In genomic region chr6:99667290-99667689, GRCm38 (mm10) we compare ENCODE assay signal across 10 mouse cellular contexts. TPM values are rescaled to one million over a fixed set of nuclear protein-coding genes. Genes with fewer than 3 reads are reported as not detected.
DNase-seq lines count a peak whose midpoint lies in the region; ATAC-seq and TF ChIP-seq lines count a peak whose summit lies in the region.
"Had no signal": no experiment of that assay in that cellular context is flagged by ENCODE, and none has a peak within 500 bp of the region (broad histone marks: within the 10 kb centered on the region; RNA-seq: fewer than 3 reads in every experiment).

No protein-coding gene starts in this region.

- H3K4me2 ChIP-seq in forebrain, embryonic 14.5 days (ENCODE audit: low read length): peak overlapping the region; percentile 91
- H3K4me2 ChIP-seq in limb, embryonic 15.5 days: peak overlapping the region; percentile 93

- no peak for TF ChIP-seq POLR2A in small intestine, adult 2 months (IDR thresholded peaks at IDR 0.05; ENCODE audit: low read depth, low read length)

- peaks cover 34% of the 10 kb centered on the region for H3K4me1 ChIP-seq in forebrain, embryonic 14.5 days (ENCODE audit: control insufficient read depth, insufficient read depth, low read length)
- peaks cover 28% of the 10 kb centered on the region for H3K4me1 ChIP-seq in limb, embryonic 15.5 days
- peaks cover 10% of the 10 kb centered on the region; the same call in 1 of the 2 replicates for H3K4me1 ChIP-seq in small intestine, adult 2 months (ENCODE audit: control insufficient read depth, insufficient read depth, insufficient read length, low read length)

- intact Hi-C loops in left cerebral cortex, postnatal 4 days (cut with DNase I): no loop called here

- TF ChIP-seq CTCF in small intestine, adult 2 months (IDR thresholded peaks at IDR 0.05; ENCODE audit: extremely low read depth, insufficient read length, insufficient replicate concordance, low read depth, low read length): no peak

- no peaks in the 10 kb centered on the region for H3K36me3 ChIP-seq in forebrain, embryonic 14.5 days (ENCODE audit: control insufficient read depth, insufficient read depth, low read length)
- H3K36me3 ChIP-seq in limb, embryonic 15.5 days: no peaks in the 10 kb centered on the region
- H3K36me3 ChIP-seq in small intestine, adult 2 months (ENCODE audit: control insufficient read depth, insufficient read depth, low read length): no peaks in the 10 kb centered on the region

- H3K4me3 ChIP-seq in forebrain, embryonic 14.5 days (ENCODE audit: low read depth, low read length): peak overlapping the region; percentile 73
- peak overlapping the region; percentile 71 for H3K4me3 ChIP-seq in limb, embryonic 15.5 days
- H3K4me3 ChIP-seq in small intestine, adult 2 months (ENCODE audit: low read depth, low read length): no peak overlapping the region

- H3K27ac ChIP-seq in forebrain, embryonic 14.5 days (ENCODE audit: low read depth, low read length): peak overlapping the region; percentile 67; the same call in 1 of the 2 replicates
- peak overlapping the region; percentile 47; the same call in 1 of the 2 replicates for H3K27ac ChIP-seq in limb, embryonic 15.5 days
- H3K27ac ChIP-seq in small intestine, adult 2 months (ENCODE audit: insufficient read depth, low read depth, low read length): peak overlapping the region; percentile 21; the same call in 1 of the 2 replicates

- peak; percentile 19 for DNase-seq in left cerebral cortex, postnatal 4 days
- no peak for DNase-seq in left cerebral cortex, adult 18-20 months (ENCODE audit: low spot score in 2 of 2)
- no peak for DNase-seq in forebrain, embryonic 14.5 days (ENCODE audit: low spot score)
- DNase-seq in left cerebral cortex, adult 9 months (ENCODE audit: low spot score in 2 of 2): no peak
- DNase-seq in right cerebral cortex, adult 18-20 months: no peak
- no peak for DNase-seq in urinary bladder, postnatal 14 days (ENCODE audit: low spot score)

- 52% methylated on average over 8 of the region's 8 CpGs for WGBS in forebrain, embryonic 14.5 days
- WGBS in limb, embryonic 15.5 days: 20% methylated on average over 8 of the region's 8 CpGs
- 56% methylated on average over 8 of the region's 8 CpGs for WGBS in small intestine, adult 2 months

- no peaks in the 10 kb centered on the region for H3K9me3 ChIP-seq in forebrain, embryonic 14.5 days (replicated peaks; ENCODE audit: control insufficient read depth, low read length)
- H3K9me3 ChIP-seq in limb, embryonic 15.5 days: no peaks in the 10 kb centered on the region

- no peaks in the 10 kb centered on the region for H3K27me3 ChIP-seq in forebrain, embryonic 14.5 days (replicated peaks; ENCODE audit: control insufficient read depth, insufficient read depth, low read length)
- 0 out of 2 replicates have a peak, but pooled peaks cover 3% of the 10 kb centered on the region for H3K27me3 ChIP-seq in limb, embryonic 15.5 days
- no peaks in the 10 kb centered on the region for H3K27me3 ChIP-seq in small intestine, adult 2 months (ENCODE audit: control insufficient read depth, insufficient read depth, low read length)
- H3K27me3 ChIP-seq: Patski had no signal

- ATAC-seq in forebrain, embryonic 14.5 days: no peak
- ATAC-seq in limb, embryonic 15.5 days (ENCODE audit: insufficient number of reproducible peaks, low FRiP score, low TSS enrichment, low read depth): no peak

- peak overlapping the region; percentile 90; the same call in 1 of the 2 replicates for H3K9ac ChIP-seq in forebrain, embryonic 14.5 days (ENCODE audit: low read length)
- no peak overlapping the region for H3K9ac ChIP-seq in limb, embryonic 15.5 days

RNA-seq across cellular contexts. Expression of gene Gm20696, which starts 0.7 kb away (rescaled TPM):
- 10 to 100 TPM; 11.2 to 15.9 TPM for total RNA-seq in left cerebral cortex, postnatal 4 days (2021)
- 1 to 10 TPM; 7.2 to 8.7 TPM for total RNA-seq in left cerebral cortex, adult 18-20 months (2021)
- 0.99 and 2.3 TPM in 2 replicates for polyA plus RNA-seq in forebrain, embryonic 14.5 days (2014; fragmentation: Nextera tagmentation; extraction: Ambion mirVana)
- polyA plus RNA-seq in limb, embryonic 15.5 days (2015; fragmentation: Nextera tagmentation; extraction: Ambion mirVana): 3.9 and 4.2 TPM in 2 replicates
- 0.18 and 0.57 TPM in 2 replicates for polyA plus RNA-seq in small intestine, adult 2 months (2012; rRNA removed)

RNA-seq across cellular contexts. Expression of gene Eif4e3, which starts 0.7 kb away (rescaled TPM):
- 10 to 100 TPM; 13.9 to 16.0 TPM for total RNA-seq in left cerebral cortex, postnatal 4 days (2021)
- 10 to 100 TPM; 19.4 to 20.0 TPM for total RNA-seq in left cerebral cortex, adult 18-20 months (2021)
- 8.8 and 9.5 TPM in 2 replicates for polyA plus RNA-seq in forebrain, embryonic 14.5 days (2014; fragmentation: Nextera tagmentation; extraction: Ambion mirVana)
- polyA plus RNA-seq in limb, embryonic 15.5 days (2015; fragmentation: Nextera tagmentation; extraction: Ambion mirVana): 12.2 and 12.9 TPM in 2 replicates
- polyA plus RNA-seq in small intestine, adult 2 months (2012; rRNA removed): 2.1 and 2.6 TPM in 2 replicates

RNA-seq across cellular contexts. Expression of gene Gpr27, which starts 25.2 kb away (rescaled TPM):
- 100 to 1,000 TPM; 101 to 104 TPM for total RNA-seq in left cerebral cortex, postnatal 4 days (2021)
- 10 to 100 TPM; 39.9 to 47.2 TPM for total RNA-seq in left cerebral cortex, adult 18-20 months (2021)
- polyA plus RNA-seq in forebrain, embryonic 14.5 days (2014; fragmentation: Nextera tagmentation; extraction: Ambion mirVana): 14.7 and 16.4 TPM in 2 replicates
- 5.0 and 6.5 TPM in 2 replicates for polyA plus RNA-seq in limb, embryonic 15.5 days (2015; fragmentation: Nextera tagmentation; extraction: Ambion mirVana)
- polyA plus RNA-seq in small intestine, adult 2 months (2012; rRNA removed): 2.9 and 3.1 TPM in 2 replicates

RNA-seq across cellular contexts. Expression of gene Prok2, which starts 58.9 kb away (rescaled TPM):
- 1 to 10 TPM in 1 of 2 experiments, under 1 TPM in 1; 0.78 to 2.7 TPM for total RNA-seq in left cerebral cortex, postnatal 4 days (2021)
- total RNA-seq in left cerebral cortex, adult 18-20 months (2021): under 1 TPM; 0.26 to 0.61 TPM
- polyA plus RNA-seq in forebrain, embryonic 14.5 days (2014; fragmentation: Nextera tagmentation; extraction: Ambion mirVana): 1.5 and 2.0 TPM in 2 replicates
- polyA plus RNA-seq in limb, embryonic 15.5 days (2015; fragmentation: Nextera tagmentation; extraction: Ambion mirVana): 2.6 and 2.8 TPM in 2 replicates
- polyA plus RNA-seq in small intestine, adult 2 months (2012; rRNA removed): not detected in 2 replicates
- polyA plus RNA-seq: large intestine, adult 2 months; Patski had no signal
